Mouse (Mus musculus): Measurements from ENCODE around the gene Casp14. TPM values are rescaled to one million over a fixed set of nuclear protein-coding genes. Genes with fewer than 3 reads are reported as not detected.

The Casp14 gene
- not detected in 2 replicates for polyA plus RNA-seq (2014; fragmentation: Nextera tagmentation; extraction: Ambion mirVana)

DNA sequence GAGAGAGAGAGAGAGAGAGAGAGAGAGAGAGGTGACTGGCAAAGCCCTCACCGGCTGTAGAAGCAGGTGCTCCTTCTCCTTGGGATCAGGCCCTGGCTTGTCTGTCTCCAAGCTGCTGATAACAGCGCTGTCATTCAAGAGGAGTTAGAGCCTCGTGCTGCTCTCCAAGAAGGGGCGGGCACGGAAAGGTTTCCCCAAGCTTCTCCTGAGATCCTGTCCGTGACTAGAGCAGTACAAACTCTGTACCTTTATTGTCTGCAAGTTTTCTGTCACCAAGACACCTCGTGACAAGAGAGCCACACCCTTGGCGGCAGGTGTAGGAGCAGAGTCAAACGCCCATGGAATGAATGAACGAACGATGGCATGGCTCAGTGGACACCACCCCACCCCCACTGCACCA is at the start of gene Casp14:
Gene Casp14 (minus strand): TSS at position 239 of the 400 bp plus-strand sequence.
- 75% methylated on average over 11 of the region's 11 CpGs for WGBS
- no peak within 1 kb of the TSS for H3K4me2 ChIP-seq (ENCODE audit: low read depth, low read length, severe bottlenecking)
- no peaks in the 10 kb centered on the region for H3K9me3 ChIP-seq (ENCODE audit: control insufficient read depth, low read length)
- H3K27ac ChIP-seq (ENCODE audit: low read depth, low read length): no peak within 1 kb of the TSS
- no peaks in the 10 kb centered on the region for H3K4me1 ChIP-seq (replicated peaks; ENCODE audit: control insufficient read depth, insufficient read depth, low read length)
- ATAC-seq (replicated peaks; ENCODE audit: low FRiP score) (no peak), DNase-seq (ENCODE audit: low spot score) (no peak)
- no peaks in the 10 kb centered on the region for H3K27me3 ChIP-seq (ENCODE audit: control insufficient read depth, insufficient read depth, low read length)
- H3K36me3 ChIP-seq (ENCODE audit: control insufficient read depth, insufficient read depth, low read length): no peaks in the 10 kb centered on the region
- no peak within 1 kb of the TSS for H3K9ac ChIP-seq (ENCODE audit: low read length)
- no peak within 1 kb of the TSS for H3K4me3 ChIP-seq (ENCODE audit: low read depth, low read length)

DNA sequence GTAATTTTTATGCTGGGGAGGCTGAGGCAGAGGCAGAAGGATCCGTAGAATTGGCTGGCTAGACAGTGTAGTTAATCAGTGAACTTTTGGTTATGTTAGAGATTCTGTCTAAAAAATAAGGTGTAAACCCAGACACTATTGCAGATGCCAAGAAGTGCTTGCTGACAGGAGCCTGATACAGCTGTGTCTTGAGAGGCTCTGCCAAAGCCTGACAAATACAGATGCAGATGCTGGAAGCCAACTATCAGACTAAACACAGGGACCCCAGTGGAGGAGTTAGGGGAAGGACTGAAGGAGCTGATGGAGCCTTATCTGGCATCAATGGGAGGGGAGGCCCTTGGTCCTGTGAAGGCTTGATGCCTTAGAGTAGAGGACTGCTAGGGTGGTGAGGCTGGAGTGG is 47.5 kb upstream of the Casp14 start:
- ATAC-seq (replicated peaks; ENCODE audit: low FRiP score) (no peak), DNase-seq (ENCODE audit: low spot score) (no peak)
- no peak overlapping the region for H3K9ac ChIP-seq (ENCODE audit: low read length)
- H3K4me2 ChIP-seq (ENCODE audit: low read depth, low read length, severe bottlenecking): no peak overlapping the region
- H3K36me3 ChIP-seq (ENCODE audit: control insufficient read depth, insufficient read depth, low read length): no peaks in the 10 kb centered on the region
- no peaks in the 10 kb centered on the region for H3K27me3 ChIP-seq (ENCODE audit: control insufficient read depth, insufficient read depth, low read length)
- no peak overlapping the region for H3K27ac ChIP-seq (ENCODE audit: low read depth, low read length)
- H3K4me1 ChIP-seq (replicated peaks; ENCODE audit: control insufficient read depth, insufficient read depth, low read length): no peaks in the 10 kb centered on the region
- no peak overlapping the region for H3K4me3 ChIP-seq (ENCODE audit: low read depth, low read length)
- 91% methylated on average over 1 of the region's 1 CpGs for WGBS
- no peaks in the 10 kb centered on the region for H3K9me3 ChIP-seq (ENCODE audit: control insufficient read depth, low read length)

DNA sequence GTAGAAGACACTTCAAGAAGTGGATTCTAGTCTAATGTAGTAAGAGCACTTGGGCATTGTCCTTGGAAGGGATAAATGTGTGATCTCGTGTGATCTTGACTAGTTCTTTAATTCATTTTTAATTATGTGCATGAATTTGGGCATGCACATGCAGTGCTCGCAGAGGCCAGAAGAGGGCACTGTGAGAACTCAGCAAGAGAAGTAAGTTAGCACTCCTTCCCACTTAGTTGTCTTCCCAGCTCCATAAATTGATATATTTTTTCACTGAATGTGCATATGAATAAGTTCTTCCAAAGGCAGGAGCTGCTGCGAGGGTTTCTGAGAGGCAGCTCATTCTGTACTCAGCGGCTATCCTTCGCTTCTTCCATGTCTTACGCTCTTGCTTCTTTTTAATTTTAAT is 37.9 kb upstream of the Casp14 start:
- Histone ChIP-seq H3K4me1 (replicated peaks; ENCODE audit: control insufficient read depth, insufficient read depth, low read length) (peaks cover 2% of the 10 kb centered on the region; the same call in 1 of the 2 replicates), H3K4me3 (ENCODE audit: low read depth, low read length) (no peak overlapping the region), H3K36me3 (ENCODE audit: control insufficient read depth, insufficient read depth, low read length) (no peaks in the 10 kb centered on the region), H3K27ac (ENCODE audit: low read depth, low read length) (no peak overlapping the region), H3K9ac (ENCODE audit: low read length) (no peak overlapping the region), H3K27me3 (ENCODE audit: control insufficient read depth, insufficient read depth, low read length) (0 out of 2 replicates have a peak, but pooled peaks cover 2% of the 10 kb centered on the region), H3K4me2 (ENCODE audit: low read depth, low read length, severe bottlenecking) (no peak overlapping the region), H3K9me3 (ENCODE audit: control insufficient read depth, low read length) (no peaks in the 10 kb centered on the region)
- 34% methylated on average over 6 of the region's 6 CpGs for WGBS
- DNase-seq (ENCODE audit: low spot score) (peak; percentile 82), ATAC-seq (replicated peaks; ENCODE audit: low FRiP score) (no peak)

DNA sequence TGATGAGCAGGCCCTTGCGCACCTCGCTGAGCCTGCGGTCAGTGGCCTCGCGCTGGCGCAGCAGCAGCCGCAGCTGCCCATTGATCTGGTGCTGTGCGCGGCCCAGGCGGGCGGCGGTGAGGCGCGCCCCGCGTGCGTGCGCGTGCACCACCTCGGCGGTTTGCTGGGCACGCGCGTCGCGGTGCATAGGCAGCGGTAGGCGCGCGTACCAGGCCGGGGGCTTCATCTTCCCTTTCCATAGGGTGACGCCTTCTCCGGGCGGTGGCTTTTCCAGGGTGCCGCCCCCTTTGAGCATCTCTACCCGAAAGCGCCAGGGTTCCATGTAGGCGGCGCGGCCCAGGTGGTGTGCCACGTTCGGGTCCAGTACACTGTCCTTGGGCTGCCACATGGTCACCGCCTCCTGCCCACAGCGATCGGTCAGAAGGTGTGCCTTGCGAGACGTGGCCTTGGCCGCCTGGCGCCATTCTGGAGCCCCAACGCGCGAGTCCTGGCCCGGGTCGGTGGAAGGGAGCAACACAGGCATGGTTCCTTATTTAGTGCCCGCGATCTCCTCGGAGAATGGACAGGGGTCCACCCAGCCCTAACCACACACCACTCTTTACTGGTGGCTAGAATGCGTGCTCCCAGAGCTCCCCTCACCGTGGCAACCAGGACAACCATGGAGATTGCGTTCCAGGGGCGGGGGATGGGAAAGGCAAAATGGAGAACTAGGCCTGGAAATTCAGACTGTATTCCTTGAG is 34.5 kb upstream of the Casp14 start, which contains the start of gene Ccdc105:
Gene Ccdc105 (minus strand): TSS at position 614 of the 740 bp plus-strand sequence.
- WGBS: 1% methylated on average over 61 of the region's 61 CpGs
- ATAC-seq (replicated peaks; ENCODE audit: low FRiP score): peak; percentile 95

DNA sequence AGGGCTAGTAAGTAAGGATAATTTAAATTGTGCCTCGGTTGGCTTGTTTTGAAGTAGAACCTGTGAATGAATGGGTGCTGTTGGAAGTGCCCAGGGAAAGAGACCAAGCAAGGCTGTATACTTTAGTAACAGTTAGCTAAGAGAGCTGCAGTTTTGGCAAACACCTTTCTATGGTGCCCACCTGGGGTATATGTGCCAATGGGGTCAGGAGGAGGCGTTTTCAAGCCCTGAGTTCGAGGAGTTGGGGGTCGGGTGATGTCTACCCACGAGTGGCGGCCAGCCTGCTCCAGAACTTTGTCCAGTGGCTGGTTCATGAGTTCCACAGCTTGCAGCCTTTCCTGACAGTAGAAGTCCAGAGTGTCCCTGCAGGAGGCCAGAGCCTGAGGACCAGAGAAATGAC is 30.9 kb upstream of the Casp14 start:
- no peaks in the 10 kb centered on the region for H3K36me3 ChIP-seq (ENCODE audit: control insufficient read depth, insufficient read depth, low read length)
- no peaks in the 10 kb centered on the region for H3K9me3 ChIP-seq (ENCODE audit: control insufficient read depth, low read length)
- H3K9ac ChIP-seq (ENCODE audit: low read length): no peak overlapping the region
- H3K27ac ChIP-seq (ENCODE audit: low read depth, low read length): no peak overlapping the region
- 94% methylated on average over 6 of the region's 6 CpGs for WGBS
- no peak overlapping the region for H3K4me3 ChIP-seq (ENCODE audit: low read depth, low read length)
- ATAC-seq (replicated peaks; ENCODE audit: low FRiP score) (no peak), DNase-seq (ENCODE audit: low spot score) (no peak)
- H3K27me3 ChIP-seq (ENCODE audit: control insufficient read depth, insufficient read depth, low read length): 0 out of 2 replicates have a peak, but pooled peaks cover 2% of the 10 kb centered on the region
- no peak overlapping the region for H3K4me2 ChIP-seq (ENCODE audit: low read depth, low read length, severe bottlenecking)
- H3K4me1 ChIP-seq (replicated peaks; ENCODE audit: control insufficient read depth, insufficient read depth, low read length): peaks cover 5% of the 10 kb centered on the region; the same call in 1 of the 2 replicates

More for the DNA sequence above, 34.5 kb upstream of the Casp14 start, which contains the start of gene Ccdc105:
- peak; percentile 90 for DNase-seq (ENCODE audit: low spot score)
- Histone ChIP-seq H3K9ac (ENCODE audit: low read length) (peak within 1 kb of the TSS; percentile 72), H3K4me3 (ENCODE audit: low read depth, low read length) (peak within 1 kb of the TSS; percentile 46), H3K36me3 (ENCODE audit: control insufficient read depth, insufficient read depth, low read length) (no peaks in the 10 kb centered on the region), H3K9me3 (ENCODE audit: control insufficient read depth, low read length) (no peaks in the 10 kb centered on the region), H3K27ac (ENCODE audit: low read depth, low read length) (no peak within 1 kb of the TSS), H3K27me3 (ENCODE audit: control insufficient read depth, insufficient read depth, low read length) (0 out of 2 replicates have a peak, but pooled peaks cover 2% of the 10 kb centered on the region), H3K4me2 (ENCODE audit: low read depth, low read length, severe bottlenecking) (peak within 1 kb of the TSS; percentile 78), H3K4me1 (replicated peaks; ENCODE audit: control insufficient read depth, insufficient read depth, low read length) (peaks cover 2% of the 10 kb centered on the region; the same call in 1 of the 2 replicates)

DNA sequence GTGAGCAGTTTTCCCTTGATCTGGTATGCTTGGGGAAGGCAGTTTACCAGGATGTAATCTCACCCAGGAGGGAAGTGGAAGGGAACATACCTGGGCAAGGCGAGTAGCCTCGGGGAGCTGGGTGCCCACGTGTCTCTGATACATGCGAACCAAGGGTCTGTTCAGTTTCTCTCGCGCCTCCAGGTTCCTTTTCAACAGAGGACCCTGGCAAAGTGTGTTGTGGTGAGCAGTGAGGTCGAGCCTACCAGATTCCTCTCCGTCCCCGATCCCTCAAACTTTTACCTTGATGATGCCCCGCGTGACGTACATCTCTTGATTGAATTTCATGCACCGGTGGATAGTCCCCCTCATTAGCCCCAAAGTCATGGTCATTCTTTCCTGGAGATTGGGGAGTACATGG is 30.1 kb upstream of the Casp14 start:
- H3K36me3 ChIP-seq (ENCODE audit: control insufficient read depth, insufficient read depth, low read length): no peaks in the 10 kb centered on the region
- 78% methylated on average over 13 of the region's 13 CpGs for WGBS
- H3K4me3 ChIP-seq (ENCODE audit: low read depth, low read length): no peak overlapping the region

DNA sequence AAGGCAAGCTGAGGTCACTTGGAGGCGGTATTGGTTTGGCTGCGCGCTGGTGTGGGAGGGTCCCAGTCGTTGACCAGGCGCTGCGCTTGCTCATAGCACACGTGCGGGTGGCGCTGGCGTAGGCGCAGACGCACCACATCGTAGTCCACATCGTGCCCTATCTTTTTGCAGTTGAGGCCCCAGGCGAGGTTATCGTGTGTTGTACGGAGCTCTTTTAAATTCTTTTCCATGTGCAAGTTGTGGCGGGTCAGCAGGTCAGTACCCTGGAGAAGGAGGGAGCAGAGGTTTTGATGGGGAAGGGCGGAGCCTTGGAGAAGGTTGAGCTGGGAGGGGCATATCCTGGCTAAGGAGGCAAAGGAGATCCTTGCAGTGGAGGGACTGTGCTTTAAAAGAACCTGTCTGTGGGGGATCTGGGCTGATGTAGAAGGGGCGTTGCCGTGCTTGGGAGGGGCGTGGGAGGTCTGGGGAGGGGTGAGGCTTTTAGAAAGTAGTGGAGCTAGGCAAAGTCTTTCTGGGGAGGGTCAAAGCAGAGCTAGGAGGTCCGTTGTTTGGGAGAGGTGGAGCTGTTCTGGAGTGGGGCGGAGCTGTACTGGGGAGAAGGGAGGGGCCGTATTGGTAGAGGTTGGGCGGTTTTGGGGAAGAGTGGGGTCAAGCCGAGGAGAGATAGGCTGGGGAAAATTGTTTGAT is 29.1 kb upstream of the Casp14 start:
- WGBS: under 1% methylated on average over 27 of the region's 27 CpGs
- peak; percentile 63 for DNase-seq (ENCODE audit: low spot score)

More for the DNA sequence above, 30.1 kb upstream of the Casp14 start:
- no peak for DNase-seq (ENCODE audit: low spot score)
- Histone ChIP-seq H3K9ac (ENCODE audit: low read length) (no peak overlapping the region), H3K4me1 (replicated peaks; ENCODE audit: control insufficient read depth, insufficient read depth, low read length) (peaks cover 5% of the 10 kb centered on the region; the same call in 1 of the 2 replicates), H3K9me3 (ENCODE audit: control insufficient read depth, low read length) (no peaks in the 10 kb centered on the region), H3K27me3 (ENCODE audit: control insufficient read depth, insufficient read depth, low read length) (0 out of 2 replicates have a peak, but pooled peaks cover 2% of the 10 kb centered on the region), H3K27ac (ENCODE audit: low read depth, low read length) (no peak overlapping the region), H3K4me2 (ENCODE audit: low read depth, low read length, severe bottlenecking) (no peak overlapping the region)
- ATAC-seq (replicated peaks; ENCODE audit: low FRiP score): no peak

DNA sequence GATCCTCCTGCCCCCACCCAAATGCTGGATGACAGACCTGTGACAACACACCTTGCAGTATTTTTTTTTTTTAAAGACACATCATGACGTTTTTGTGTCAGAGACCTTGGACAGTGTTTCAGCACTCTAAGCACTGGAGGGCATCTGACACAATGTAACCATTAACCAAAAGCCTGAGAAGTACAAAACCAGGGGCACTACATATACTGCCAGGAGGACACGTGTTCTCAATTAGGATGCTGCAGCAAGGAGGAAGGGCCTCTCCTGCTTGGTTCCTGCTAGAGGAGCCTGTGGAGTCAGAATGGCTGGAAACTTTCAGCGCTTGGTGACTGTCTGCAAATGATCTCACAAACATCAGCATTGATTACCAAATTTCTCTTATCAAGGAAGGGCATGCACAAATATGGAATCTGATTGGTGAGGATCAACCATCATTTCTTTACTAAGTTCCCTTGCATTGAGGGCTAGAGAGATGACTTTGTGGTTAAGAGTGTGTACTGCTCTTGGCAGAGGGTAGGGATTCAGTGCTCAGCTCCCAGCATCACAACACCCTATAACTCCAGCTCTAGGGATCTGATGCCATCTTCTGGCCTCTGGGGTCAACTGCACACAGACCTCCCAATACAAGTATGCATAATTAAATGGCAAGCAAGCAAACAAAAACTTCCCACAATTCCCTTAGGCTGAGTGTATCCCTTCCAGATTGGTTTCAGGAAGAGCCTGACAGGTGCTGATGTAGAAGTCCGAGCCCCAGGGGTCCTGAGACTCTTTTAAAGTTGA is 27.5 kb upstream of the Casp14 start:
- ATAC-seq (replicated peaks; ENCODE audit: low FRiP score): no peak
- WGBS: 59% methylated on average over 4 of the region's 4 CpGs

More for the DNA sequence above, 29.1 kb upstream of the Casp14 start:
- 0 out of 2 replicates have a peak, but pooled peaks cover 2% of the 10 kb centered on the region for H3K27me3 ChIP-seq (ENCODE audit: control insufficient read depth, insufficient read depth, low read length)
- no peaks in the 10 kb centered on the region for H3K9me3 ChIP-seq (ENCODE audit: control insufficient read depth, low read length)
- peak; percentile 76 for ATAC-seq (replicated peaks; ENCODE audit: low FRiP score)
- H3K4me3 ChIP-seq (ENCODE audit: low read depth, low read length): peak overlapping the region; percentile 28
- peak overlapping the region; percentile 1; the same call in 1 of the 2 replicates for H3K9ac ChIP-seq (ENCODE audit: low read length)
- H3K27ac ChIP-seq (ENCODE audit: low read depth, low read length): no peak overlapping the region
- peaks cover 4% of the 10 kb centered on the region; the same call in 1 of the 2 replicates for H3K4me1 ChIP-seq (replicated peaks; ENCODE audit: control insufficient read depth, insufficient read depth, low read length)
- no peaks in the 10 kb centered on the region for H3K36me3 ChIP-seq (ENCODE audit: control insufficient read depth, insufficient read depth, low read length)
- H3K4me2 ChIP-seq (ENCODE audit: low read depth, low read length, severe bottlenecking): peak overlapping the region; percentile 71

More for the DNA sequence above, 27.5 kb upstream of the Casp14 start:
- no peaks in the 10 kb centered on the region for H3K9me3 ChIP-seq (ENCODE audit: control insufficient read depth, low read length)
- no peak overlapping the region for H3K4me3 ChIP-seq (ENCODE audit: low read depth, low read length)
- no peak overlapping the region for H3K9ac ChIP-seq (ENCODE audit: low read length)
- H3K4me1 ChIP-seq (replicated peaks; ENCODE audit: control insufficient read depth, insufficient read depth, low read length): 0 out of 2 replicates have a peak, but pooled peaks cover 3% of the 10 kb centered on the region
- H3K27ac ChIP-seq (ENCODE audit: low read depth, low read length): no peak overlapping the region
- DNase-seq (ENCODE audit: low spot score): no peak
- H3K4me2 ChIP-seq (ENCODE audit: low read depth, low read length, severe bottlenecking): no peak overlapping the region
- H3K27me3 ChIP-seq (ENCODE audit: control insufficient read depth, insufficient read depth, low read length): no peaks in the 10 kb centered on the region
- no peaks in the 10 kb centered on the region for H3K36me3 ChIP-seq (ENCODE audit: control insufficient read depth, insufficient read depth, low read length)

Measured in forebrain, embryonic 11.5 days (tissue).